Mouse (Mus musculus) embryonic fibroblast, embryonic 13.5 days (primary cell): ENCODE data around the gene Pum1.

Source experiments
- CTCF ChIP-seq: IDR thresholded peaks from 2 replicates; pipeline ENCODE4 v1.5.1; 2011; ENCODE audit warnings: mild to moderate bottlenecking, control low read depth, low read length, moderate library complexity, borderline replicate concordance; ENCODE audit not compliant: insufficient read depth
- POLR2A ChIP-seq: IDR thresholded peaks from 2 replicates; pipeline ENCODE4 v1.6.1; 2011; ENCODE audit warnings: low read depth, mild to moderate bottlenecking, control low read depth, low read length, moderate library complexity

DNA sequence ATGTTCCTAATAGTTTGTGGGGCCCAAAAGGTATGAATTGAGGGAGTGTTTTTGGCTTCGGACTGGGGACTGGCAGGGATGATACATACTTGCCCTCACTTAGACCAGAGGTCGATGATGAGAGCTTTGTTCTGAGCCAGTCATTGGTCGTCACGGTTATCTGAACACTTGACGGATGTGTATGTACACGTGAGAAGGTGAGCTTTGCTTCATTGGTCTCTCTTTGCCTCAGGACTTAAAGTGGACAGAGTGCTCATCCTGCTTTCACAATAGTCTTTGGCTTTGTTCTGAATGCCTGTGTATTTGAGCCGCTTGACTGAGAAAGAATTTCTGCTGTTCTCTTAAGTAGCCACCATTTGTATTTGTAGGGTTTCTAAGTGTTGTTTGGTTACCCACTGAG lies 86.4 kb downstream of the Pum1 start:
- TF ChIP-seq CTCF (no peak), POLR2A (no peak)
